Mouse (Mus musculus): ENCODE measurements around the gene Trim9.

DNA sequence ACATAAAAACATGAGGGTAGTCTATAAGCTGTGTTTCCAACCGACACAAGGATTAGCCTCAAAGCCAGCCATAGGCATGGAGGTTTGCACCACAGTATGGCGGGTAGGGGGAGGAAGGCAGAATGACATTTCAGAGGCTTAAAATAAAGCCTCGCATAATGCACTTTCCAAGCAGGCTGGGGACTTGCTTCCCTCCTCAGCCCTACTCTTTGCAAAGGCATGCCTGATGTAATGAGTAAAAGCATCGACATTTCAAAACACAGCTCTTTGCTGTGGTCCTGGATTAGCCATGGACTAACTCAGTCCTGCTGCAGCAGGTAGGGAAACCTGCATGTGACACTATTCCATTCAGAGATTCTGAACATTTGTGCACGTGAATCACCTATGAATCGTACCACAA lies 77.7 kb downstream of the Trim9 start:
- TF ChIP-seq CTCF (IDR thresholded peaks at IDR 0.05; ENCODE audit: low read depth, low read length) (no peak), EP300 (IDR thresholded peaks at IDR 0.05; ENCODE audit: insufficient read depth, low read depth, low read length) (no peak)
